Mouse (Mus musculus): ENCODE measurements around the gene Asrgl1.

The Asrgl1 gene

DNA sequence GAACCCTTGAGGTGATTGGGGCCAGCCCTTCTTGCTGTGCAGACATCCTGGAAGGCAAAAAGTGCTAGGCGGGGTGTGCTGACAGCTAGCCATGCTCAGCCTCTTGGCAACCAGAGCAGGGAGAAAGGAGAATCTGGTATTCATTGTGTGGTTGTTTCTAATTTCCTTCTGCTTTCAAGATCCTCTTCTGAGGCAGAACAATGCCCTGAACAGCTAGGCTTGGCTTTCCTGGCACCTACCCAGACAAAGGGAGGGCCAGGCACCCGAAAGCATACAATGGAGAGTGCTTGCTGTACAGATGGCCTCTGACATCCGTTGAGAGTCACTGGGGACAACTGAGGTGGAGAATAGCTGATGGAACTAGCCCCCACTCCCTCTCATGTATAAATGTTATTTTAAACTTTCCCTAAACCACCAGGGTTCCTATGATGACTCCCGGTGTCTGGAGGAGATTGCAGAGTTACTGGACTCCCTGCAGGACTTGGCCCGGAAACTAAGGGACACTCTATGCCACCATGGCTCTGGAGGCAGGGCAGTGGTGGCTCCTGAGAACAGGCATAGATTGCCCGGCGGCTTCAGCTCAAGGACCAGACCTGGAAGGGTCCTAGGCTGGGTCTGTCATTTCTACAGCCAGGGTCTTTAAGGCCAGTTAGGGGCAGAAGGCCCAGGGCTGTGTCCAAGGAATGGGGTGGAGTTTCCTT is 63.8 kb downstream of the Asrgl1 start:
- DNase-seq (ENCODE audit: low read depth, low spot score), result no peak

DNA sequence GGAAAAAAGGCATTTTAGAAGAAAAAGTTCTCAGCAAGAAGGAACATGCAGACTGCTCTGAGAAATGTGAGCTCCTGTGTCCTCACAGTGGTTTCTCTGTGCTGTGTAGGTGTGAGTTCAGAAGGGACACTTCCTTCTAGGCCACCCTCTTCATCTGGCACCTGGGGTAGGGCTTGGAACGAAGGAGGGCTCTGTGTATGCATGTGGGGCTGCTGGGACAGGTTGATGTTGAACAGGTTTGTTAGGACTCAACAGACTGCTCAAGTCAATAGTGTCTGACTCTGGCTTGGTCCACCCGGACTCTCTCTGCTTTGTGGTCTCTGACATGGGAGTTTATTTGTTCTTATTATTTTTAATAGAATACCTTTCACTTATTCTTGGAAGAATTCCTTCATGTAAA is 65.1 kb downstream of the Asrgl1 start:
- no peak for DNase-seq (ENCODE audit: low read depth, low spot score)

DNA sequence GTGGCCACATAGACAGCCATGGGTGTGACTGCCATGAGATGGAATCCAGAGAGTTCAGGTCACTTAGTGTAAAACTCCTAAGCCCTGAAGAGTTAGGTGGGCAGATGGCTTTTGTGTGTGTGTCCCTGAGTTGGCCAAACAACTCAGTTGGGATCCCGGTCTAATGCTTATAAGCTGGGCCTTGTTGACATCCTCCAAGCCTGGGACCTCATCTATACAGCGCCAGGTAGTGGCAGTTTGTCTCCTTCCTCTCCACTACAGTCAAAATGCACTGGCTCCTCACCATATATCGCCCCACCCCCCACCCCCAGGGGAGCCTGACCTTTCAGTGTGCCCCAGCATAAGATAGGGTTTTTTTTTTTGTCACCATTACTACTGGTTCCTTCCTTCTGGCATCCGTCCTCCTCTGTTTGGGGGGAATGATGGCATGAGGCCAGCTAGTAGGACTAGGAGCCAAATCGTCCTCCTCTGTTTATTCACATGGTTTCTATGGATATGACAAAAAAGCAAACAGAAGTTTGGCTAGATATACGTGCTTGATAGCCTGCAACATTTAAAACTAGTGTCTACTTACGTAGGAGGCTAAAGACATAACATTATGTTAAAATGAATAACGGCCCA is 65.6 kb downstream of the Asrgl1 start:
- no peak for DNase-seq (ENCODE audit: low read depth, low spot score)

GRCm38 (mm10) chr19:9067292-9067691 is 68.1 kb downstream of the Asrgl1 start:
- DNase-seq (ENCODE audit: low read depth, low spot score), result no peak

GRCm38 (mm10) chr19:9065621-9066561 is 69.5 kb downstream of the Asrgl1 start:
- DNase-seq (ENCODE audit: low read depth, low spot score), result no peak

DNA sequence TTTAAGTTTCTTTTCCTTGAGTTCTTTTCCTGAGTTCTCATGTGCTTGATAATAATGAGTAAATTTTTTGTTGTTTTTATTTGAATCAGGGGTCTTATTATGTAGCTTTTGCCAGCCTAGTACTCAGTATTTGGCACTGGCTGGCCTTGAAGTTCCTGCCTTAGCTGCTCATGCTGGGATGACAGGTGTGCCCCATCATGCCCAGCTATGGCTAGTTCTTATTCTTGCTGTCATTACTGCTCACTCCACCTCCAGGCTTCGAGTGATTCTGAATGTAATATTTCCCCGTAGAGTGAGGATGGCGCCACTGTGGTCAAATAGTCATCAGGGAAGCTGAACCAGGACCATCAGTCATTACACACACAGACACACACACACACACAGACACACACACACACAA is 71.6 kb downstream of the Asrgl1 start:
- no peak for DNase-seq (ENCODE audit: low read depth, low spot score)

DNA sequence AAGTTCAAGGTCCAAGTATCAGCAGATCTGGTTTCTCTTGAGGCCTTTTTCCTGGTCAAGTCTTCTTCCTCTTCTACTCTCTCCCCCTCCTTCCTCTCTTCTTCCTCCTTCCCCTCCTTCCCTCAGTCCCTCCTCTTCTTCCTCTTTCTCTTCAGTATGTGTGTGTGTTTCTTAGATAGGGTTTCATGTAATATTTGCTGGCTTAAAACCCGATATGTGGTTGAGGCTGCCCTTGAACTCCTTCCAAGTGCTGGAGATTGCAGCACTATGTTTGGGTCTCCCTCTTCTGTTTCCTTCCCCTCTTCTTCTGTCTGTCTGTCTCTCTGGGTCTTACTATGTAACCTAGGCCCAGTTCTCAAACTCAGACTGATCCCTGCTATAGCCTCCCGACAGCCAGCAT is 72.6 kb downstream of the Asrgl1 start:
- DNase-seq (ENCODE audit: low read depth, low spot score), result no peak

DNA sequence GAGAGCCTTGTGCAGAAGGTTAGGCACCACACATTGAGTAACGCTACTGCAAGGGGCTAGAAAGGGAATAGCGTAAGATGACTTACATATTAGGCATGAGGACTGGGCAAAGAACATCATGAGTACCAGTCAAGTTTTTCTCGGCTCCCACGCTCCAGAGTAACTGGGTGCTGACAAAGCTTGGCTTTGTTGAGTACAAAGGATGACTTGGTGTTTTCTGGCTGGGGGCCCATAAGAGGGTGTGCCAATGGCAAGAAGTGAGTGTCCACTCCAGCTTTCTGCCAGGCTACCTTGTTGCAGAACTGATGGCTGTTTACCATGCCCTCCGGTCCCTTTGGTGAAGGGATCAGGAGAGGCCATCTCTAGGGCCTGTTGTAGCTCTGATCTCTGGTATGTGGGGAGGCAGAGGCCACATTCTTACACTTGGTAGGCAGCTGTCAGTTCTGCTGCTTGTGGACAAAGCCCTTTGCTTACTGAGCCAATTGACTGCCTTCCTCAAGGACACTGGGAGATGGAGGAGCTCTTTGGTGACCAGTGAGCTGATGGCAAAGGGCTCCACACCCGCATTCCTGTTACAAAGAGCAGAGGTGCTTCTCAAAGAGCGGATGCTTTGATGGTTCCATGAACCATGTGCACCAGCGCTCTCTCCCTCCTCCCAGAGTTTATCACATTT is 74.1 kb downstream of the Asrgl1 start:
- no peak for DNase-seq (ENCODE audit: low read depth, low spot score)

GRCm38 (mm10) chr19:9060103-9060502 is 75.3 kb downstream of the Asrgl1 start:
- no peak for DNase-seq (ENCODE audit: low read depth, low spot score)
